Mouse (Mus musculus) MEL (cell line): Measurements from ENCODE around the gene Mgat5. TPM values are rescaled to one million over a fixed set of nuclear protein-coding genes. Genes with fewer than 3 reads are reported as not detected.

Experiments
- DNase-seq: peaks from one replicate; pipeline ENCODE4 v3.0.0; 2011; ENCODE audit warnings: low read depth, low spot score
- H3K27ac ChIP-seq: 2 replicates; pipeline ENCODE4 v1.5.1; 2012; ENCODE audit warnings: low read depth, mild to moderate bottlenecking, control low read depth, low read length, moderate library complexity; ENCODE audit not compliant: control insufficient read depth
- H3K27me3 ChIP-seq, 2 experiments: fragments of 150-350 bp in 1 of 2; sonication (generic) in 1 of 2; 2 replicates each; pipeline ENCODE4 v1.6.1; 2012; ENCODE audit warnings: low read length in 2 of 2, mild to moderate bottlenecking in 2 of 2, improper control_type of control experiment in 1 of 2, moderate library complexity in 1 of 2; ENCODE audit not compliant: insufficient read depth in 2 of 2, control insufficient read depth in 1 of 2
- H3K36me3 ChIP-seq, 2 experiments: 2 replicates each; pipeline ENCODE4 v1.6.1; 2012 to 2014; ENCODE audit warnings: low read length in 2 of 2, improper control_type of control experiment in 1 of 2, inconsistent platforms in 1 of 2, mild to moderate bottlenecking in 1 of 2; ENCODE audit not compliant: insufficient read depth in 2 of 2, control insufficient read depth in 1 of 2
- H3K4me1 ChIP-seq, 2 experiments: fragments of 150-350 bp in 1 of 2; sonication (generic) in 1 of 2; 2 replicates each; pipeline ENCODE4 v1.6.1; 2012; ENCODE audit warnings: low read length in 2 of 2, improper control_type of control experiment in 1 of 2, mild to moderate bottlenecking in 1 of 2; ENCODE audit not compliant: insufficient read depth in 2 of 2, control insufficient read depth in 1 of 2
- H3K4me3 ChIP-seq, 2 experiments: fragments of 150-350 bp in 1 of 2; sonication (generic) in 1 of 2; 2 replicates each; pipeline ENCODE4 v1.5.1; 2012; ENCODE audit warnings: low read depth in 2 of 2, low read length in 2 of 2, mild to moderate bottlenecking in 2 of 2, moderate library complexity in 2 of 2, control low read depth in 1 of 2, improper control_type of control experiment in 1 of 2; ENCODE audit not compliant: control insufficient read depth in 1 of 2, insufficient read depth in 1 of 2
- H3K79me2 ChIP-seq: 2 replicates; pipeline ENCODE4 v1.6.1; 2012; ENCODE audit warnings: mild to moderate bottlenecking, low read length, moderate library complexity; ENCODE audit not compliant: control insufficient read depth, poor library complexity, insufficient read depth
- H3K9ac ChIP-seq: 2 replicates; pipeline ENCODE4 v1.6.1; 2012; ENCODE audit warnings: low read depth, mild to moderate bottlenecking, control low read depth, low read length, moderate library complexity; ENCODE audit not compliant: control insufficient read depth, poor library complexity, severe bottlenecking
- H3K9me3 ChIP-seq: fragments of 150-350 bp; sonication (generic); replicated peaks from 2 replicates; pipeline ENCODE4 v1.6.1; 2012; ENCODE audit warnings: mild to moderate bottlenecking, low read length, improper control_type of control experiment, moderate library complexity; ENCODE audit not compliant: insufficient read depth
- BHLHE40 ChIP-seq: IDR thresholded peaks from 2 replicates; pipeline ENCODE4 v1.6.1; 2012; ENCODE audit warnings: low read depth, mild to moderate bottlenecking, inconsistent platforms, low read length, improper control_type of control experiment, borderline replicate concordance
- CHD1 ChIP-seq: IDR thresholded peaks from 2 replicates; pipeline ENCODE4 v1.6.1; 2012; ENCODE audit warnings: low read depth, mild to moderate bottlenecking, inconsistent platforms, low read length, improper control_type of control experiment
- CHD2 ChIP-seq: IDR thresholded peaks from 2 replicates; pipeline ENCODE4 v1.6.1; 2011; ENCODE audit warnings: low read length, improper control_type of control experiment
- CTCF ChIP-seq, 3 experiments: IDR thresholded peaks in 2 of 3; conservative IDR thresholded peaks in 1 of 3; 2 replicates each; pipeline ENCODE4 v1.5.1; 2011 to 2012; ENCODE audit warnings: low read length in 3 of 3, low read depth in 2 of 3, mild to moderate bottlenecking in 2 of 3, improper control_type of control experiment in 1 of 3, inconsistent platforms in 1 of 3, mixed read lengths in 1 of 3, moderate library complexity in 1 of 3; ENCODE audit not compliant: control insufficient read depth in 1 of 3, insufficient read depth in 1 of 3, poor library complexity in 1 of 3, severe bottlenecking in 1 of 3
- E2F4 ChIP-seq: IDR thresholded peaks from 2 replicates; pipeline ENCODE4 v1.6.1; 2011; ENCODE audit warnings: low read depth, low read length, improper control_type of control experiment, borderline replicate concordance
- ELF1 ChIP-seq: IDR thresholded peaks from 2 replicates; pipeline ENCODE4 v1.6.1; 2014; ENCODE audit warnings: low read depth, mild to moderate bottlenecking, inconsistent platforms, low read length, improper control_type of control experiment, moderate library complexity
- EP300 ChIP-seq, 2 experiments: IDR thresholded peaks; 2 replicates each; pipeline ENCODE4 v1.6.1; 2011; ENCODE audit warnings: improper control_type of control experiment in 2 of 2, low read length in 2 of 2, low read depth in 1 of 2, mild to moderate bottlenecking in 1 of 2
- GABPA ChIP-seq: IDR thresholded peaks from 2 replicates; pipeline ENCODE4 v1.6.1; 2012; ENCODE audit warnings: low read depth, mild to moderate bottlenecking, inconsistent platforms, low read length, improper control_type of control experiment, moderate library complexity
- GATA1 ChIP-seq: IDR thresholded peaks from 2 replicates; pipeline ENCODE4 v1.6.1; 2011; ENCODE audit warnings: low read depth, low read length, improper control_type of control experiment
- HCFC1 ChIP-seq: IDR thresholded peaks from 2 replicates; pipeline ENCODE4 v1.6.1; 2012; ENCODE audit warnings: low read depth, mild to moderate bottlenecking, inconsistent platforms, low read length, improper control_type of control experiment, moderate library complexity
- JUND ChIP-seq: IDR thresholded peaks from 2 replicates; pipeline ENCODE4 v1.6.1; 2011; ENCODE audit warnings: low read depth, mild to moderate bottlenecking, improper control_type of control experiment, low read length
- KAT2A ChIP-seq: conservative IDR thresholded peaks from 2 replicates; pipeline ENCODE4 v1.6.1; 2012; ENCODE audit warnings: low read depth, low read length, improper control_type of control experiment, inconsistent platforms
- MAFK ChIP-seq: IDR thresholded peaks from 2 replicates; pipeline ENCODE4 v1.6.1; 2011; ENCODE audit warnings: low read depth, mild to moderate bottlenecking, low read length, improper control_type of control experiment, borderline replicate concordance
- MAX ChIP-seq: IDR thresholded peaks from 2 replicates; pipeline ENCODE4 v1.6.1; 2011; ENCODE audit warnings: low read length, improper control_type of control experiment
- MEF2A ChIP-seq: IDR thresholded peaks from 2 replicates; pipeline ENCODE4 v1.6.1; 2014; ENCODE audit warnings: low read depth, mild to moderate bottlenecking, inconsistent platforms, low read length, improper control_type of control experiment; ENCODE audit not compliant: poor library complexity, insufficient replicate concordance, severe bottlenecking; ENCODE audit errors: extremely low read depth
- MXI1 ChIP-seq: IDR thresholded peaks from 2 replicates; pipeline ENCODE4 v1.6.1; 2011; ENCODE audit warnings: mild to moderate bottlenecking, low read depth, low read length, improper control_type of control experiment
- NELFE ChIP-seq: IDR thresholded peaks from 2 replicates; pipeline ENCODE4 v1.6.1; 2011; ENCODE audit warnings: low read depth, low read length, improper control_type of control experiment
- NRF1 ChIP-seq: IDR thresholded peaks from 2 replicates; pipeline ENCODE4 v1.6.1; 2014; ENCODE audit warnings: low read depth, mild to moderate bottlenecking, inconsistent platforms, low read length, improper control_type of control experiment, moderate library complexity; ENCODE audit not compliant: poor library complexity, insufficient read depth, severe bottlenecking
- POLR2A ChIP-seq, 2 experiments: IDR thresholded peaks; 2 replicates each; pipeline ENCODE4 v1.6.1; 2011 to 2012; ENCODE audit warnings: low read length in 2 of 2, mild to moderate bottlenecking in 2 of 2, control low read depth in 1 of 2, improper control_type of control experiment in 1 of 2, low read depth in 1 of 2, moderate library complexity in 1 of 2; ENCODE audit not compliant: control insufficient read depth in 1 of 2, insufficient read depth in 1 of 2, poor library complexity in 1 of 2
- POLR2AphosphoS2 ChIP-seq: IDR thresholded peaks from 2 replicates; pipeline ENCODE4 v1.6.1; 2011; ENCODE audit warnings: low read length, improper control_type of control experiment
- POLR2AphosphoS5 ChIP-seq: IDR thresholded peaks from 2 replicates; pipeline ENCODE4 v1.6.1; 2012; ENCODE audit warnings: low read depth, borderline replicate concordance, mild to moderate bottlenecking, inconsistent platforms, low read length, moderate library complexity, mixed read lengths
- RCOR1 ChIP-seq: IDR thresholded peaks from 2 replicates; pipeline ENCODE4 v1.6.1; 2012; ENCODE audit warnings: low read depth, mild to moderate bottlenecking, inconsistent platforms, low read length, improper control_type of control experiment
- SIN3A ChIP-seq: IDR thresholded peaks from 2 replicates; pipeline ENCODE4 v1.6.1; 2012; ENCODE audit warnings: low read length, improper control_type of control experiment, inconsistent platforms
- SMC3 ChIP-seq: IDR thresholded peaks from 2 replicates; pipeline ENCODE4 v1.6.1; 2011; ENCODE audit warnings: low read depth, low read length, improper control_type of control experiment
- TBP ChIP-seq: IDR thresholded peaks from 2 replicates; pipeline ENCODE4 v1.8.0; 2011; ENCODE audit warnings: low read depth, low read length, improper control_type of control experiment
- TCF12 ChIP-seq: IDR thresholded peaks from 2 replicates; pipeline ENCODE4 v1.6.1; 2014; ENCODE audit warnings: low read depth, mild to moderate bottlenecking, inconsistent platforms, low read length, improper control_type of control experiment, moderate library complexity
- UBTF ChIP-seq: IDR thresholded peaks from 2 replicates; pipeline ENCODE4 v1.6.1; 2012; ENCODE audit warnings: low read depth, mild to moderate bottlenecking, inconsistent platforms, low read length, improper control_type of control experiment, moderate library complexity, borderline replicate concordance; ENCODE audit not compliant: insufficient read depth
- USF1 ChIP-seq: IDR thresholded peaks from 2 replicates; pipeline ENCODE4 v1.6.1; 2014; ENCODE audit warnings: low read depth, mild to moderate bottlenecking, inconsistent platforms, low read length, improper control_type of control experiment, moderate library complexity
- USF2 ChIP-seq, 2 experiments: IDR thresholded peaks; 2 replicates each; pipeline ENCODE4 v1.6.1; 2011 to 2012; ENCODE audit warnings: improper control_type of control experiment in 2 of 2, low read length in 2 of 2, borderline replicate concordance in 1 of 2, inconsistent platforms in 1 of 2, low read depth in 1 of 2, mild to moderate bottlenecking in 1 of 2; ENCODE audit not compliant: insufficient read depth in 1 of 2
- ZC3H11A ChIP-seq: IDR thresholded peaks from 2 replicates; pipeline ENCODE4 v1.6.1; 2012; ENCODE audit warnings: low read depth, mild to moderate bottlenecking, inconsistent platforms, low read length, improper control_type of control experiment
- ZMIZ1 ChIP-seq: IDR thresholded peaks from 2 replicates; pipeline ENCODE4 v1.6.1; 2012; ENCODE audit warnings: low read depth, mild to moderate bottlenecking, inconsistent platforms, low read length, improper control_type of control experiment, moderate library complexity
- polyA plus RNA-seq, 2 experiments: library from polyadenylated mRNA; stranded (reverse) in 1 of 2; unstranded in 1 of 2; fragments of >175 nt in 1 of 2; fragments of >200 nt in 1 of 2; gene quantifications; 2 replicates each; pipeline versions ENCODE4 v1.2.1 to v1.2.4; 2012; ENCODE audit warnings: low replicate concordance in 2 of 2, low read depth in 1 of 2; ENCODE audit not compliant: insufficient read length in 2 of 2, insufficient read depth in 1 of 2, missing spikeins in 1 of 2
- total RNA-seq: library from RNA; depleted of rRNA; stranded (reverse); fragments of 300-350 nt; gene quantifications from 2 replicates; pipeline ENCODE4 v1.2.3, GENCODE M21; 2012

Mgat5 gene
- total and polyA plus RNA-seq, 3 experiments: 6.9 to 9.5 TPM; not detected in 1

- H3K4me1 ChIP-seq: peaks cover under 1 to 4% of the 10 kb centered on the region in 2 experiments; a peak in 3 of 4 replicates
- no peak overlapping the region for H3K9ac ChIP-seq
- no peak for TF ChIP-seq TBP
- no peak for TF ChIP-seq GABPA
- no peak for TF ChIP-seq RCOR1
- no peak for TF ChIP-seq BHLHE40
- TF ChIP-seq NRF1: no peak
- no peak for TF ChIP-seq TCF12
- no peak for TF ChIP-seq KAT2A
- TF ChIP-seq ZC3H11A: no peak
- no peak for TF ChIP-seq CHD2
- TF ChIP-seq MAX: no peak
- TF ChIP-seq SMC3: no peak
- no peak for TF ChIP-seq USF2 (IDR thresholded peaks at IDR 0.05; ENCODE audit: borderline replicate concordance in 1 of 2, insufficient read depth in 1 of 2, low read depth in 1 of 2, low read length in 2 of 2)
- H3K79me2 ChIP-seq: 0 out of 2 replicates have a peak, but pooled peaks cover 3% of the 10 kb centered on the region
- no peak overlapping the region for H3K27ac ChIP-seq
- H3K9me3 ChIP-seq: no peaks in the 10 kb centered on the region
- no peaks in the 10 kb centered on the region for H3K27me3 ChIP-seq
- H3K36me3 ChIP-seq: peaks cover 0 to 7% of the 10 kb centered on the region in 2 experiments; a peak in 2 of 4 replicates
- no peak for DNase-seq
- no peak overlapping the region for H3K4me3 ChIP-seq
Observed at GRCm38 (mm10) chr1:127355034-127355433, 150.2 kb downstream of the Mgat5 start.

- no peaks in the 10 kb centered on the region for H3K27me3 ChIP-seq
- H3K27ac ChIP-seq: peak overlapping the region; percentile 76
- no peak overlapping the region for H3K4me3 ChIP-seq
- DNase-seq: peak; percentile 74
- H3K36me3 ChIP-seq: peaks cover 1 to 14% of the 10 kb centered on the region in 2 experiments; a peak in 2 of 4 replicates
- H3K9ac ChIP-seq: no peak overlapping the region
- no peaks in the 10 kb centered on the region for H3K79me2 ChIP-seq
- no peaks in the 10 kb centered on the region for H3K9me3 ChIP-seq
- peaks cover 7 to 14% of the 10 kb centered on the region in 2 experiments for H3K4me1 ChIP-seq
- TF ChIP-seq MEF2A (no peak), ZMIZ1 (no peak), CTCF (IDR thresholded peaks at IDR 0.05 in 2 of 3, conservative IDR thresholded peaks at IDR 0.05 in 1 of 3; ENCODE audit: control insufficient read depth in 1 of 3, insufficient read depth in 1 of 3, low read depth in 2 of 3, low read length in 3 of 3, poor library complexity in 1 of 3, severe bottlenecking in 1 of 3) (no peak), CHD1 (no peak), HCFC1 (peak; percentile 26; the same call in 1 of the 2 replicates), SIN3A (peak; percentile 82), UBTF (no peak), MXI1 (peak; percentile 89), POLR2AphosphoS5 (no peak), USF2 (IDR thresholded peaks at IDR 0.05; ENCODE audit: borderline replicate concordance in 1 of 2, insufficient read depth in 1 of 2, low read depth in 1 of 2, low read length in 2 of 2) (peak in 1 of 2 experiments; percentile 74; a peak in 2 of 4 replicates), NELFE (no peak), EP300 (IDR thresholded peaks at IDR 0.05; ENCODE audit: low read depth in 1 of 2, low read length in 2 of 2) (peak; percentile 48 to 84; a peak in 3 of 4 replicates), USF1 (peak; percentile 96), JUND (no peak), MAFK (no peak), ZC3H11A (no peak), GABPA (no peak), GATA1 (peak; percentile 92), ELF1 (peak; percentile 34; the same call in 1 of the 2 replicates), E2F4 (no peak), BHLHE40 (peak; percentile 73; the same call in 1 of the 2 replicates), POLR2A (IDR thresholded peaks at IDR 0.05; ENCODE audit: control insufficient read depth in 1 of 2, insufficient read depth in 1 of 2, low read depth in 1 of 2, low read length in 2 of 2, poor library complexity in 1 of 2) (no peak), POLR2AphosphoS2 (no peak)
Observed at GRCm38 (mm10) chr1:127363638-127364037, 158.8 kb downstream of the Mgat5 start.
